Mouse (Mus musculus): ENCODE measurements around the gene Lexm. TPM values are rescaled to one million over a fixed set of nuclear protein-coding genes. Genes with fewer than 3 reads are reported as not detected.

The Lexm gene
- total and polyA plus RNA-seq, 3 experiments, result not detected

DNA sequence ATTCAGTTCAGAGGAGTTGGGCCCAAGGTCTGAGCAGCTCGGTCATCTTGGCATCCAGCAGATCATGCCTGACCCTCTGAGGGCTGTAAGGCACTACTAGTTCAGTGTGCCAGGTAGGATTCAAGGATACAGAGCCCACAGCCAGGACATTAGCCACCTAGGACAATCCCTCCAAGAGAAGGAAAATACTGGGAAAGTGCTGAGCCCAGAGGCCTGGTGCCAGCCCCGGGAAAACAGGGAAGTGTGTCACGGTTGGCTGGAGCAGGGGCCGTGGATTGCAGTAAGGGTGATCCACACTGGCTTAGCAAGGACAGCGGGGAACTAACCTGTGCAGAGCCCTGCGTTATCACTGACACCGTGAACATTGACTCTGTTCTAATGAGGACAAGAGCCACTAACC is 39.5 kb downstream of the Lexm start:
- no peaks in the 10 kb centered on the region for H3K36me3 ChIP-seq (ENCODE audit: control insufficient read depth, insufficient read depth, low read length)
- 85% methylated on average over 7 of the region's 7 CpGs for WGBS

DNA sequence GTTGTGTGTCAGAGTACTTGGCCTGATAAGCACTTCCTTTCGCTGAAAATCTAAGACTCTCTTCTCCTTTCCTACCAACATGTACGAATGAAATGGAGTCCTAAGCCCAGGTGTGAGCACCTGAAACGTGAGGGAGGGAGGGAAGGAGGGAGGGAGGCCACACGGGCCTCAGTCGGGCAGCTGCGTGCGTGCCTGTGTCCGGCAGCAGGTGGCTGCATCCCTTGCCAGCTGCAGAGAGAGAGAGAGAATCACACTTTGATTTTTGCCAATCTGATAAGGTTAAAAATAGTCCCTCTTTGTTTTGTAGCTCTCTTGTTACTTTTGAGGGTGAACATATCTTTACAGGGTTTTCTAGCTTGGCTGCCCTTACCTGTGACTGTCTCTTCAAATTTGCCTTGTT is 42.0 kb downstream of the Lexm start:
- 33% methylated on average over 8 of the region's 8 CpGs for WGBS
- intact Hi-C loops (cut with DNase I), result no loop called here
- Histone ChIP-seq H3K79me2 (replicated peaks; ENCODE audit: control insufficient read depth, insufficient read depth, low read length) (no peaks in the 10 kb centered on the region), H3K4me3 (no peak overlapping the region), H3K27ac (no peak overlapping the region), H3K4me1 (ENCODE audit: control insufficient read depth, insufficient read depth, low read length) (no peaks in the 10 kb centered on the region), H3K9ac (ENCODE audit: low read depth, low read length) (no peak overlapping the region), H3K27me3 (ENCODE audit: control insufficient read depth, insufficient read depth, low read length) (no peaks in the 10 kb centered on the region), H3K36me3 (ENCODE audit: control insufficient read depth, insufficient read depth, low read length) (no peaks in the 10 kb centered on the region)
- DNase-seq, result no peak
- TF ChIP-seq CTCF (IDR thresholded peaks at IDR 0.05), result no peak
- no peak for TF ChIP-seq POLR2A (IDR thresholded peaks at IDR 0.05; ENCODE audit: insufficient read depth, low read depth, low read length)
- no peak for TF ChIP-seq EP300 (IDR thresholded peaks at IDR 0.05; ENCODE audit: insufficient read depth, low read depth, low read length)

More for the DNA sequence above, 39.5 kb downstream of the Lexm start:
- no peak for DNase-seq
- Histone ChIP-seq H3K4me3 (no peak overlapping the region), H3K4me1 (ENCODE audit: control insufficient read depth, insufficient read depth, low read length) (no peaks in the 10 kb centered on the region), H3K27me3 (ENCODE audit: control insufficient read depth, insufficient read depth, low read length) (no peaks in the 10 kb centered on the region), H3K27ac (no peak overlapping the region), H3K79me2 (replicated peaks; ENCODE audit: control insufficient read depth, insufficient read depth, low read length) (no peaks in the 10 kb centered on the region), H3K9ac (ENCODE audit: low read depth, low read length) (no peak overlapping the region)
- TF ChIP-seq POLR2A (IDR thresholded peaks at IDR 0.05; ENCODE audit: insufficient read depth, low read depth, low read length) (no peak), EP300 (IDR thresholded peaks at IDR 0.05; ENCODE audit: insufficient read depth, low read depth, low read length) (no peak), CTCF (IDR thresholded peaks at IDR 0.05) (no peak)
- intact Hi-C loops (cut with DNase I), result no loop called here

DNA sequence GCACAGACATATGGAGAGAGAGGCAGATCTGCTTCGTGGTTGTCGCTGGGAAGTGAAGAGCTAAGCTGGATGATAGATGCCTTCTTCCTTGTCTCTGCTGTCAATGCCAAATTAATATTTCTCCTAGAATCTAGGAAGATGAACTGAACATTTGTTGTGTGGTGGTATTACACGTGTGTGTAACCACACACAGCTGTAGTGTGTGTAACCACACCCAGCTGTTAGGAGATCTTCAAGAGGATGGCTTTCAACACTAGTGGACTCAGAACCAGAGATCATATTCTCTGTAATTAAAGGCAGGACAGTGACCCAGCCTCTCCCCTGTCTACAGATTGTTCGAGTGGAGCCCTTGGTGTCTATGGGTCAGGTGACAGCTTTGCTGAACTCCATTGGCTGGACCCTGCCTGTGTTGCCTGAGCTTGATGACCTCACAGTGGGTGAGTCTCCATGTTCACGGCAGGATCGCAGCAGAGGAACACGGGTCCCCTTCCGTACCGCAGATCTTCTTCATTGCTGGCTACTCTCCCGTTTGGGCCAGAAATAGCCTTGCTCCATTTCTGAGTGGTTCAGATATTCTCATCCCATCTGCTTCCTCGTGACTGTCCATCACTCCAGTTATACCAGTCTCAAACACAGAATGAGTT is 45.8 kb downstream of the Lexm start:
- Histone ChIP-seq H3K9ac (ENCODE audit: low read depth, low read length) (no peak overlapping the region), H3K79me2 (replicated peaks; ENCODE audit: control insufficient read depth, insufficient read depth, low read length) (no peaks in the 10 kb centered on the region), H3K36me3 (ENCODE audit: control insufficient read depth, insufficient read depth, low read length) (no peaks in the 10 kb centered on the region), H3K4me1 (ENCODE audit: control insufficient read depth, insufficient read depth, low read length) (no peaks in the 10 kb centered on the region), H3K27ac (no peak overlapping the region), H3K4me3 (no peak overlapping the region), H3K27me3 (ENCODE audit: control insufficient read depth, insufficient read depth, low read length) (no peaks in the 10 kb centered on the region)
- 73% methylated on average over 11 of the region's 11 CpGs for whole genome bisulfite sequencing
- no peak for DNase-seq
- intact Hi-C loops (cut with DNase I), result no loop called here
- TF ChIP-seq EP300 (IDR thresholded peaks at IDR 0.05; ENCODE audit: insufficient read depth, low read depth, low read length) (no peak), POLR2A (IDR thresholded peaks at IDR 0.05; ENCODE audit: insufficient read depth, low read depth, low read length) (no peak), CTCF (IDR thresholded peaks at IDR 0.05) (no peak)

DNA sequence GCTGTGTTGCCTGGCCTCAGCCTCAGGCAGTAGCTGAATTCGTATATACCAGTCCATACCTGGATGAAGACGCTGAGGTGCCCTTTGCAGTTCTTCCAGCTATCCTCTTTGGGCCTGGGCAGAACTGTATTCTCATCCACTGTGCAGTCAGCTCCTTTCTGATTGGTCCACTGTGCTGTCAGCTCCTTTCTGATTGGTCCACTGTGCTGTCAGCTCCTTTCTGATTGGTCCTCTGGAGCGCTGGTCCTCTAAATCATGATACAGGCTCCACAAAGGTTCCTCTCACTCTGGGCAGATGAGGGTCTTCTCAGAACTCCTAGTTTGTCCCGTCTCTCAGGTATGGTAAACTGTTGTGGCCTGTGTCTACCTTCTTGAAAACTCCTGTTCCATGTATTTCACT is 47.4 kb downstream of the Lexm start:
- Histone ChIP-seq H3K27me3 (ENCODE audit: control insufficient read depth, insufficient read depth, low read length) (no peaks in the 10 kb centered on the region), H3K79me2 (replicated peaks; ENCODE audit: control insufficient read depth, insufficient read depth, low read length) (no peaks in the 10 kb centered on the region), H3K4me3 (no peak overlapping the region), H3K27ac (no peak overlapping the region), H3K36me3 (ENCODE audit: control insufficient read depth, insufficient read depth, low read length) (no peaks in the 10 kb centered on the region), H3K4me1 (ENCODE audit: control insufficient read depth, insufficient read depth, low read length) (no peaks in the 10 kb centered on the region), H3K9ac (ENCODE audit: low read depth, low read length) (no peak overlapping the region)
- 89% methylated on average over 4 of the region's 4 CpGs for WGBS
- no peak for TF ChIP-seq CTCF (IDR thresholded peaks at IDR 0.05)
- no peak for TF ChIP-seq EP300 (IDR thresholded peaks at IDR 0.05; ENCODE audit: insufficient read depth, low read depth, low read length)
- no peak for DNase-seq
- intact Hi-C loops (cut with DNase I), result no loop called here

DNA sequence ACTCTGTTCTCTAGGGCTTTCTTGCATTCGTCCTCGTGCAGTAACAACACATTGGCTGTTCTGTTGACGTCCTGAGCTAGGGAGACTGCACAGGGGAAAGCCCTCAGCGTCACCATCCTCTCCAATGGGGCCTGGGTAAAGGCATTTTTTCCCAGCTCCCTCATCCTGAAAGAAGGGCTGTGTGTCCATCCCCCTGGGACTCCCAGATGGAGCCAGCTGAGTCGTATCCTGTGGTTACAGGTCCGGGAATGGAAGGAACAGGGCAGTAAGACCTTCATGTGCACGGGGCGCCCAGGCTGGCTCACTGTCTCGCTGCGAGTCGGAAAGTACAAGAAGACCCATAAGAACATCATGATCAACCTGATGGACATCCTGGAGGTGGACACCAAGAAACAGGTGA is 52.9 kb downstream of the Lexm start:
- no peaks in the 10 kb centered on the region for H3K79me2 ChIP-seq (replicated peaks; ENCODE audit: control insufficient read depth, insufficient read depth, low read length)
- no peak for DNase-seq
- no peak overlapping the region for H3K4me3 ChIP-seq
- WGBS, result 80% methylated on average over 11 of the region's 11 CpGs
- no peaks in the 10 kb centered on the region for H3K36me3 ChIP-seq (ENCODE audit: control insufficient read depth, insufficient read depth, low read length)
- no peak overlapping the region for H3K9ac ChIP-seq (ENCODE audit: low read depth, low read length)
- intact Hi-C loops (cut with DNase I), result no loop called here
- H3K27ac ChIP-seq, result no peak overlapping the region
- no peaks in the 10 kb centered on the region for H3K27me3 ChIP-seq (ENCODE audit: control insufficient read depth, insufficient read depth, low read length)
- TF ChIP-seq EP300 (IDR thresholded peaks at IDR 0.05; ENCODE audit: insufficient read depth, low read depth, low read length) (no peak), POLR2A (IDR thresholded peaks at IDR 0.05; ENCODE audit: insufficient read depth, low read depth, low read length) (no peak), CTCF (IDR thresholded peaks at IDR 0.05) (no peak)
- peaks cover 4% of the 10 kb centered on the region; the same call in 1 of the 2 replicates for H3K4me1 ChIP-seq (ENCODE audit: control insufficient read depth, insufficient read depth, low read length)

DNA sequence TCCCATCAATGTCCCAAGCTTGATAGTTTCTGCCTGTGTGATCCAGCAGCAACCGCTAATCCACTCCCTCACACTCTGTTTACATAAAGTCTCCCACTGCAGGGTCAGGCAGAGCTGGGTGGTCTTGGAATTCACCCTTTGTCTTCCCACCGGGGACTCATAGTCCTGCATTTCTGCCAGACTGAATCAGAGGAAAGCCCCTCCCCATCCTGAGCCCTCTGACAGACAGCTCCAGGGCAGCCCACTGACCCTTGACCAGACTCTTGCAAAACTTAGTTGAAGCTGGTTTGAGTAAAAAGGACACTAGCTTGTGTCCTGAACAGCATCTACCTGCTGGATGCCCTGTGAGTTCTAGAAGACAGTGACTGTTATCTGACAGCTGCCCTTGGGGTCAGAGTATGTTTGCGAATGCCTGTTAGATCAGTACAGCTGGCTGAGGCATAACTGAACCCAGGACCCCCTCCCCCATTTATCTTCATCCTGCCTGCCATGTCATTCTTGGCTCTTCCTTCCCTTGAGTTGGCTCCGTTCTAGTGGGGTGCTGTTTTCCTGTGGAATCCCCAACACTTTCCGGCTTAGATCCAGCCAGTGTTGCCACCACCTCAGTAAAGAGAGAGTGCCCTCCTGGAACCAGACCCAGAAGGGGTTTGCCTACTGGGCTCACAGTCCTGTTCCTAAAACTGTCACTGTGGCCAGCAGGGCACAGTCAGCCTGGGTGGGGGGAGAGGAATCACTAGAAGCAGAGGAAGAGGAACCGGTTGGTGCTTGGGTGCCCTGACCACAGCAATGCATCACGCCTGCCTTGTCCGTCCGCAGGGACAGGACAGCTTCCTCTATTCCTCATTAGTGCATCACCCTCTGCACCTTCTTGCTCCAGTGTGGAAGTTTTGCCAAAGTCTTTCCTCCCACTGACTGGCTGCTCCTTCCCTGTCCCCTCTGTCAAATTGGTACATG is 53.9 kb downstream of the Lexm start:
- WGBS, result 74% methylated on average over 9 of the region's 9 CpGs
- no peak for DNase-seq
- Histone ChIP-seq H3K79me2 (replicated peaks; ENCODE audit: control insufficient read depth, insufficient read depth, low read length) (no peaks in the 10 kb centered on the region), H3K9ac (ENCODE audit: low read depth, low read length) (no peak overlapping the region), H3K4me3 (no peak overlapping the region), H3K27ac (no peak overlapping the region), H3K27me3 (ENCODE audit: control insufficient read depth, insufficient read depth, low read length) (no peaks in the 10 kb centered on the region), H3K4me1 (ENCODE audit: control insufficient read depth, insufficient read depth, low read length) (peaks cover 4% of the 10 kb centered on the region; the same call in 1 of the 2 replicates), H3K36me3 (ENCODE audit: control insufficient read depth, insufficient read depth, low read length) (no peaks in the 10 kb centered on the region)
- intact Hi-C loops (cut with DNase I), result no loop called here
- TF ChIP-seq EP300 (IDR thresholded peaks at IDR 0.05; ENCODE audit: insufficient read depth, low read depth, low read length) (no peak), CTCF (IDR thresholded peaks at IDR 0.05) (no peak), POLR2A (IDR thresholded peaks at IDR 0.05; ENCODE audit: insufficient read depth, low read depth, low read length) (no peak)
